Mouse (Mus musculus): ENCODE results near the gene Tipin.

Tipin gene

GRCm38 (mm10) chr9:64341254-64341566 is 59.8 kb downstream of the Tipin start, which contains the start of gene Dis3l:
TSS of gene Dis3l (minus strand) at chr9:64341288.
- DNase-seq (ENCODE audit: extremely low spot score, low read depth, low spot score), result no peak

GRCm38 (mm10) chr9:64341671-64342070 is 60.3 kb downstream of the Tipin start:
- DNase-seq (ENCODE audit: extremely low spot score, low read depth, low spot score), result no peak

- no peak for DNase-seq (ENCODE audit: extremely low spot score, low read depth, low spot score)
Observed at GRCm38 (mm10) chr9:64343656-64344055, 62.3 kb downstream of the Tipin start.

GRCm38 (mm10) chr9:64345931-64346330 is 64.5 kb downstream of the Tipin start:
- DNase-seq (ENCODE audit: extremely low spot score, low read depth, low spot score), result no peak

DNA sequence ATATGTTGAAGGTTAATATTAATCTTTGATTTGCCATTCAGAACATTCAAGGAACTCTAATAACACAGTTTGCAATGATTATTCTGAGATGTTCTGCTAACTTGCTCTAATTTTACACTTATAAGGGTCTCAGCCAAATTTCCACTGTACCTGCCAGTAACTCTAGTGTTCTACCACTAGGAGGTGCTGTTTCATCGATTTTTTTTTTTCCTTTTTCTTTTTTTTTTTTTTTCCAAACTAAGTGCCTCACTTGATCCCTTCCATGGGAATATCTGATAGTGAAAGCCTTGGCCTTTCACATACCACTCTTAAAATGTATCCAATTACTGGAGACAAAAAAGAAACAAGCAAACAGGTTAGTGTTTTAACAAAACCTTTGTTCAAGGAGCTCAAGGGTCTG is 66.0 kb downstream of the Tipin start:
- DNase-seq (ENCODE audit: extremely low spot score, low read depth, low spot score), result peak; percentile 28

DNA sequence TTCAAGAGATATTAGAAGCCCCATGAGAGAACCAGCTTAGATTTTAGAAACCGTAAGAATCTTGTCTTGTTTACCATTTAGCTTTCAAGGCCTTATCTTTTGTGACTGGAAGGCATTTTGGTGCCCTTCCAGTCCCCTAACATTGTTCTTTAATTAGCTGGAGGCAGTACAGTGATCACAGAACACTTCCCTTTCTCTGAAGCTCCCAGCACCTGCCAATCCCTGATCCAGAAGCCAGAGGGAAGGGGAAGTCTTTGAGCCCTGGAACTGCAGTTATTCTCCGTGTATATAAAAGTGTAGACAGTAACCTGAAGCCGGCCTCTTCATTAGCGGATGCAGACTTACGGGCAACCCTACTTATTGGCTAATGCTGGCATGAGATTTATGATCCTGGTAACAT is 68.1 kb downstream of the Tipin start:
- DNase-seq (ENCODE audit: extremely low spot score, low read depth, low spot score), result no peak

GRCm38 (mm10) chr9:64351191-64351590 is 69.8 kb downstream of the Tipin start:
- DNase-seq (ENCODE audit: extremely low spot score, low read depth, low spot score), result no peak

Data from hindlimb bud, embryonic 11.5 days (tissue).